Mouse (Mus musculus): ENCODE data around the gene Tpst1. TPM values are rescaled to one million over a fixed set of nuclear protein-coding genes. Genes with fewer than 3 reads are reported as not detected.

The Tpst1 gene
- total and polyA plus RNA-seq, 3 experiments: 0.22 TPM; not detected in 2

- Histone ChIP-seq H3K9me3 (replicated peaks) (no peaks in the 10 kb centered on the region), H3K4me1 (ENCODE audit: insufficient read depth, low read depth, low read length) (no peaks in the 10 kb centered on the region), H3K36me3 (replicated peaks) (no peaks in the 10 kb centered on the region), H3K27me3 (ENCODE audit: insufficient read depth, low read length) (peaks cover 10% of the 10 kb centered on the region), H3K4me3 (ENCODE audit: low read depth, low read length) (no peak overlapping the region)
- ATAC-seq (ENCODE audit: extremely low read depth, insufficient number of reproducible peaks, low FRiP score, poor library complexity, severe bottlenecking) (no peak), DNase-seq (ENCODE audit: low spot score) (no peak)
- TF ChIP-seq TAL1 (conservative IDR thresholded peaks at IDR 0.05; ENCODE audit: low read depth, low read length) (no peak), POLR2AphosphoS5 (IDR thresholded peaks at IDR 0.05; ENCODE audit: insufficient replicate concordance, low read depth, low read length) (no peak), CTCF (IDR thresholded peaks at IDR 0.05; ENCODE audit: low read depth, low read length) (no peak), GATA1 (IDR thresholded peaks at IDR 0.05; ENCODE audit: borderline replicate concordance, low read length) (no peak), GATA2 (IDR thresholded peaks at IDR 0.05; ENCODE audit: borderline replicate concordance, low read depth, low read length) (no peak)
Observed at GRCm38 (mm10) chr5:130110632-130111464, 37.7 kb downstream of the Tpst1 start.

GRCm38 (mm10) chr5:130112653-130113052 is 39.5 kb downstream of the Tpst1 start:
- no peak for DNase-seq (ENCODE audit: low spot score)
- H3K9me3 ChIP-seq (replicated peaks): no peaks in the 10 kb centered on the region
- H3K36me3 ChIP-seq (replicated peaks): no peaks in the 10 kb centered on the region
- TF ChIP-seq GATA2 (IDR thresholded peaks at IDR 0.05; ENCODE audit: borderline replicate concordance, low read depth, low read length): no peak
- TF ChIP-seq POLR2AphosphoS5 (IDR thresholded peaks at IDR 0.05; ENCODE audit: insufficient replicate concordance, low read depth, low read length): no peak
- TF ChIP-seq TAL1 (conservative IDR thresholded peaks at IDR 0.05; ENCODE audit: low read depth, low read length): no peak
- no peak for TF ChIP-seq CTCF (IDR thresholded peaks at IDR 0.05; ENCODE audit: low read depth, low read length)
- no peak for TF ChIP-seq GATA1 (IDR thresholded peaks at IDR 0.05; ENCODE audit: borderline replicate concordance, low read length)
- H3K27me3 ChIP-seq (ENCODE audit: insufficient read depth, low read length): peaks cover 10% of the 10 kb centered on the region
- ATAC-seq (ENCODE audit: extremely low read depth, insufficient number of reproducible peaks, low FRiP score, poor library complexity, severe bottlenecking): no peak
- no peak overlapping the region for H3K4me3 ChIP-seq (ENCODE audit: low read depth, low read length)
- no peaks in the 10 kb centered on the region for H3K4me1 ChIP-seq (ENCODE audit: insufficient read depth, low read depth, low read length)

- H3K9me3 ChIP-seq (replicated peaks): no peaks in the 10 kb centered on the region
- peaks cover 11% of the 10 kb centered on the region for H3K27me3 ChIP-seq (ENCODE audit: insufficient read depth, low read length)
- ATAC-seq (ENCODE audit: extremely low read depth, insufficient number of reproducible peaks, low FRiP score, poor library complexity, severe bottlenecking) (no peak), DNase-seq (ENCODE audit: low spot score) (no peak)
- no peak overlapping the region for H3K4me3 ChIP-seq (ENCODE audit: low read depth, low read length)
- no peaks in the 10 kb centered on the region for H3K36me3 ChIP-seq (replicated peaks)
- TF ChIP-seq GATA1 (IDR thresholded peaks at IDR 0.05; ENCODE audit: borderline replicate concordance, low read length) (no peak), GATA2 (IDR thresholded peaks at IDR 0.05; ENCODE audit: borderline replicate concordance, low read depth, low read length) (no peak), CTCF (IDR thresholded peaks at IDR 0.05; ENCODE audit: low read depth, low read length) (no peak)
- H3K4me1 ChIP-seq (ENCODE audit: insufficient read depth, low read depth, low read length): no peaks in the 10 kb centered on the region
Observed at GRCm38 (mm10) chr5:130116116-130116515, 43.0 kb downstream of the Tpst1 start.

- no peak for ATAC-seq (ENCODE audit: extremely low read depth, insufficient number of reproducible peaks, low FRiP score, poor library complexity, severe bottlenecking)
- H3K4me1 ChIP-seq (ENCODE audit: insufficient read depth, low read depth, low read length): no peaks in the 10 kb centered on the region
Observed at GRCm38 (mm10) chr5:130116857-130117256, 43.7 kb downstream of the Tpst1 start.

GRCm38 (mm10) chr5:130117932-130118331 is 44.8 kb downstream of the Tpst1 start:
- Histone ChIP-seq H3K4me1 (ENCODE audit: insufficient read depth, low read depth, low read length) (no peaks in the 10 kb centered on the region), H3K36me3 (replicated peaks) (no peaks in the 10 kb centered on the region), H3K9me3 (replicated peaks) (no peaks in the 10 kb centered on the region), H3K4me3 (ENCODE audit: low read depth, low read length) (no peak overlapping the region), H3K27me3 (ENCODE audit: insufficient read depth, low read length) (peaks cover 17% of the 10 kb centered on the region)
- DNase-seq (ENCODE audit: low spot score) (no peak), ATAC-seq (ENCODE audit: extremely low read depth, insufficient number of reproducible peaks, low FRiP score, poor library complexity, severe bottlenecking) (no peak)
- TF ChIP-seq CTCF (IDR thresholded peaks at IDR 0.05; ENCODE audit: low read depth, low read length): no peak
- no peak for TF ChIP-seq GATA2 (IDR thresholded peaks at IDR 0.05; ENCODE audit: borderline replicate concordance, low read depth, low read length)
- TF ChIP-seq TAL1 (conservative IDR thresholded peaks at IDR 0.05; ENCODE audit: low read depth, low read length): no peak
- TF ChIP-seq GATA1 (IDR thresholded peaks at IDR 0.05; ENCODE audit: borderline replicate concordance, low read length): no peak
- TF ChIP-seq POLR2AphosphoS5 (IDR thresholded peaks at IDR 0.05; ENCODE audit: insufficient replicate concordance, low read depth, low read length): no peak

More at GRCm38 (mm10) chr5:130116857-130117256, 43.7 kb downstream of the Tpst1 start:
- no peaks in the 10 kb centered on the region for H3K9me3 ChIP-seq (replicated peaks)
- TF ChIP-seq GATA1 (IDR thresholded peaks at IDR 0.05; ENCODE audit: borderline replicate concordance, low read length): no peak
- TF ChIP-seq TAL1 (conservative IDR thresholded peaks at IDR 0.05; ENCODE audit: low read depth, low read length): no peak
- no peak for TF ChIP-seq CTCF (IDR thresholded peaks at IDR 0.05; ENCODE audit: low read depth, low read length)
- no peak for TF ChIP-seq POLR2AphosphoS5 (IDR thresholded peaks at IDR 0.05; ENCODE audit: insufficient replicate concordance, low read depth, low read length)
- no peak for TF ChIP-seq GATA2 (IDR thresholded peaks at IDR 0.05; ENCODE audit: borderline replicate concordance, low read depth, low read length)
- no peaks in the 10 kb centered on the region for H3K36me3 ChIP-seq (replicated peaks)
- DNase-seq (ENCODE audit: low spot score): no peak
- H3K4me3 ChIP-seq (ENCODE audit: low read depth, low read length): no peak overlapping the region
- H3K27me3 ChIP-seq (ENCODE audit: insufficient read depth, low read length): peaks cover 17% of the 10 kb centered on the region

GRCm38 (mm10) chr5:130119236-130119635 is 46.1 kb downstream of the Tpst1 start:
- no peak for ATAC-seq (ENCODE audit: extremely low read depth, insufficient number of reproducible peaks, low FRiP score, poor library complexity, severe bottlenecking)
- Histone ChIP-seq H3K36me3 (replicated peaks) (no peaks in the 10 kb centered on the region), H3K4me3 (ENCODE audit: low read depth, low read length) (no peak overlapping the region), H3K9me3 (replicated peaks) (no peaks in the 10 kb centered on the region), H3K27me3 (ENCODE audit: insufficient read depth, low read length) (peaks cover 26% of the 10 kb centered on the region), H3K4me1 (ENCODE audit: insufficient read depth, low read depth, low read length) (no peaks in the 10 kb centered on the region)
- TF ChIP-seq POLR2AphosphoS5 (IDR thresholded peaks at IDR 0.05; ENCODE audit: insufficient replicate concordance, low read depth, low read length): no peak
- no peak for TF ChIP-seq CTCF (IDR thresholded peaks at IDR 0.05; ENCODE audit: low read depth, low read length)
- no peak for TF ChIP-seq TAL1 (conservative IDR thresholded peaks at IDR 0.05; ENCODE audit: low read depth, low read length)
- no peak for TF ChIP-seq GATA2 (IDR thresholded peaks at IDR 0.05; ENCODE audit: borderline replicate concordance, low read depth, low read length)
- no peak for TF ChIP-seq GATA1 (IDR thresholded peaks at IDR 0.05; ENCODE audit: borderline replicate concordance, low read length)
- DNase-seq (ENCODE audit: low spot score): no peak

All from G1E (cell line).